Mouse (Mus musculus) v-Abl transformed pro-B cells (cell line): ENCODE data around the gene Pdia2.

Experiments
- in situ Hi-C, 2 experiments: fragments of 400-800 bp; cut with MboI; formaldehyde crosslinking; loops; one replicate each; pipeline ENCODE4 v1.15.1; 2025; ENCODE audit not compliant: unreplicated experiment in 2 of 2

Gene Pdia2

GRCm38 (mm10) chr17:26198892-26199291 is at the start of gene Pdia2:
TSS of gene Pdia2 (minus strand) at chr17:26199087.
- in situ Hi-C loops, result no loop called here

DNA sequence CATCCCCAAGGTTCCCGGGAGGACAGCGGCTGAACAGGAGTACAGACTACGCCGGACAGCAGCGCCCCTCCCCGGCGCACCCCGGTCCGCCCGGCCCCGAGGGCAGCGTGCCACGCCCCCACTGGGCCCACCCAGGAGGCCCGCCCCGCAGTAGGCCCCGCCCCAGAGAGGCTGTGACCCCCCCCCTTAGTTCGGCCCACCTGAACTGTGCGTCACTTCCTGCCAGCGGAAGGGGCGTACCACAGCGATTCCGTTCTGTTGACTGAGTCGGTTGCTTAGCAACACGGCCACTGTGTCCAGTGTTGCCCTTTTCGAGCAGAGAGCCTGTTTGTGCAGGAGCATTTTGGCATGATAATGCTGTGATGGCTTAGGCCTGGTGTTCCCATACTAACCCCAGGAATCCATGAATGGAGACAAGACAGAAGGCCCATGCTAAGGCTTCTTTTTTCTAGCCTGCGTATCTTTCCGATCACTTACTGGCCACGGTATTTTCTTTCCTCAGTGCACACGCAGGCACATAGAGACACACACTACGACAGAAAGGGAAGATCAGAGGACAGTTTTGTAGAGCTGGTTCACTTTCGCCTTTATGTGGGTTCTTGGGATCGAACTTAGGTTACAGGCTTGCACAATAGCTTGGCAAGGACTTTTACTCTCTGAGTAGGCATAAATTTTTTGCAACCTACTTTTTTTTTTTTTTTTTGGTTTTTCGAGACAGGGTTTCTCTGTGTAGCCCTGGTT is 45.4 kb upstream of the Pdia2 start, which contains the start of gene Fam234a:
Fam234a (minus strand) TSS at position 142 of the 741 bp plus-strand sequence.
- in situ Hi-C loops, result loop anchor here (5.0 kb wide), 1 partner anchor 122 kb away; the partner anchor contains the start of gene Mrpl28 (in 2 of the 2)

GRCm38 (mm10) chr17:26243471-26244100 is 44.7 kb upstream of the Pdia2 start:
- in situ Hi-C loops, result loop anchor here (5.0 kb wide), 1 partner anchor 121 kb away; the partner anchor contains the start of gene Mrpl28 (in 2 of the 2)

DNA sequence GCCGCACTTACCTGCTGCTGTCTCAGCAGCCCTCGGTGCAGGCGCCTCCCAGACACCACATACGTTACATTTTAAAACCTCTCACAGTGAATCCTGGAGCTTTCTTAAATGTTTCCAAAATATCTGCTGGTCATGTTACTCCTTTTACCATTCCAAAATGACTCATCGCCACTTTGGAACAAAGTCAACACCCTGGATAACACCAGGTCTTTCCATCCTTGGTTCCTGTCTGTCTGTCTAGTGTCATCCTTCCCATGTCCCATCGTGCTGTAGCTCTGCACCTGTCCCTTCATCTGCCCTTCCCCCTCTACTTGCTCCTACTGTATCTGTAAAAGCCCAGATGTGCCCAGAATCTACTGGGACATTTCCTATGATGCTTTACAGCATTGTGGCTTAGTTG is 42.1 kb upstream of the Pdia2 start:
- in situ Hi-C loops, result loop anchor here (5.0 kb wide), 1 partner anchor 119 kb away; the partner anchor contains the start of gene Mrpl28 (in 2 of the 2)

- in situ Hi-C loops, result loop anchor here (5.0 kb wide), 1 partner anchor 118 kb away; the partner anchor contains the start of gene Mrpl28 (in 2 of the 2)
These were observed 41.4 kb upstream of the Pdia2 start for GRCm38 (mm10) chr17:26240120-26240790.

GRCm38 (mm10) chr17:26239551-26239950 is 40.7 kb upstream of the Pdia2 start:
- in situ Hi-C loops, result no loop called here

DNA sequence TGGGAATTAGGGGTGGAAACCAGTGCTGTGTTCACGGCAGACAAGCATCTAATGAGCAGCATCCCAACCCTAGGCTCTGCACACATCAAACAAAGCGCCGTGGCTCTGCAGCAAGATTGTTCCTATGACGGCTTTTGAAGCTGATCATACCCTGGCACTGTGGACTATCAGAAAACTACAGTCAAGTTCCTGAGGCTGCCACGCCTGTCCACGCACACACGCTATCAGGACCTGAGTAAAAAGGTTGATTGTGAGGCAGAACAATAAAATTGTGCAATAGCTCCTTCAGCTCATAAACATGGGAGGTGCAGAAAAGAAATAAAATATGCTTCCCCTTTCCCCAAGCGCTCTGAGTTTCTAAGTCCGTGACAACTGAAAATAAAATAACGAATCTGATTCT is 38.8 kb upstream of the Pdia2 start:
- in situ Hi-C loops, result no loop called here

GRCm38 (mm10) chr17:26235077-26235815 is 36.4 kb upstream of the Pdia2 start:
- in situ Hi-C loops, result no loop called here

DNA sequence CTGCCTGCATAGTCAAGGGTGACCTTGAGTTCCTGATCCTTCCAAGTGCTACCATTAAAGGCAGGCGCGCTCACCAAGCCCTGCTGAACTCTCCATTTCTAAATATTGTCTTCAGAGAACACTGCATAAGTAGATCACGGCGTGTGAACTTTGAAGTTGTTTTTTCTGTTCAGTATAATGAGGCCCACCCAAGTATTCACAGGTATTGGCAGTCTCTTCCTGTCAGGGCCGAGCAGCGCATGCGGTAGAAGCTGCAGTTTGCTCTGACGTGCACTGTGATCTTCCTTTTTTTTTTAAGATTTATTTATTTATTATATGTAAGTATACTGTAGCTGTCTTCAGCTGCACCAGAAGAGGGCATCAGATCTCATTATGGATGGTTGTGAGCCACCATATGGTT is 35.5 kb upstream of the Pdia2 start:
- in situ Hi-C loops, result no loop called here

- in situ Hi-C loops, result no loop called here
These were observed 34.0 kb upstream of the Pdia2 start for GRCm38 (mm10) chr17:26232863-26233262.

DNA sequence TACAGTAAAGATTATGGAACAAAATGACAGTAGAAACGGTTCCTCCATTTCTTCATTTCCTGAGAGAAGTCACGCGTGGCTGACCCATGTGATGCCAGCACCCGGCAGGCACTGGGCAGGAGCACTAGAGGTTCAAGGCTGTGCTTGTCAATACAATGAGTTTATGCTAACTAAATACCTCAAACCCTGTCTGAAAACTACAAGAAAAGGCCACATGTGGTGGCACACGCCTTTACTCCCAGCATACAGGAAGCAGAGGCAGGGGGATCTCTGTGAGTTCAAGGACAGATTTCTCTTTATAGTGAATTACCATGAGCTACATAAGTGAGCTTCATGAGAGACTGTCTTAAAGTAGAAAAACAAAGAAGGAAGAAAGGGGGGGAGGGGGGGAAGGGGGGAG is 32.3 kb upstream of the Pdia2 start:
- in situ Hi-C loops, result no loop called here

DNA sequence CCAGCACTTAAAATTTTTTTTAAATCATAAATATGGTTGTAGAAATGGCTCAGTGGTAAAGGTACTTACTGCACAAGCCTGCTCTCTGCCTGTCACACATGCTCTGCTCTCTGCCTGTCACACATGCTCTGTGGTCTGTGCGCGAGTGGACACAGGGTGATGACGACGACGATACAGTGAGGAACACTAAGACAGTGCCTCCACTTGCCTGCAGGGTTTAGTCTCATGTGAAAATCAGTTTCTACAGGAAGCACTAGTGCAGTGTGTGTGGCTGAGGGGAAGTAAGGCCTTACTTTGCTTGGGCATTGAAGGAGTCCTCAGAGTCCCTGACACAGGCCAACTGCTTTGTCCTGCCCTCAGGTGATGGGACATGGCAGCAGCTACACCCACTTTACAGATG is 30.9 kb upstream of the Pdia2 start:
- in situ Hi-C loops, result no loop called here

DNA sequence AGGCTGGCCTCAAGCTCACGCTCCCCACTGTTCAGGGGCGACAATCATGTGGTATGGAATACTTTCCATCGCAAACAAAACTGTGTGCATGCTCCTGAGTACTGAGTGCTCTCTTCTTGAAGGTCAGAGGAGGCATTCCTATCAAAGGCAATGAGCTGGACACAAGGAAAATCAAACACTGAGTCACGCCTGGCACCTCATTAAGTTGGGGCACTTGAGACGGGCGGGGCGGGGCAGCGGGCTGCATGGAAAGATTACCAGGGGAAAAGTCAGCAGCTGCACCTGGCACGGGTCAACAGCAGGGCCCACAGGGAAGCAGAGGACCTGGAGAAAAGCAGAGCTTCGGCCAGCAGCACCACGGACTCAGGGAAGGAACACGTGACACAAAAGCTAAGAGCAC is 26.3 kb upstream of the Pdia2 start:
- in situ Hi-C loops, result no loop called here

GRCm38 (mm10) chr17:26221508-26221907 is 22.6 kb upstream of the Pdia2 start:
- in situ Hi-C loops, result no loop called here

DNA sequence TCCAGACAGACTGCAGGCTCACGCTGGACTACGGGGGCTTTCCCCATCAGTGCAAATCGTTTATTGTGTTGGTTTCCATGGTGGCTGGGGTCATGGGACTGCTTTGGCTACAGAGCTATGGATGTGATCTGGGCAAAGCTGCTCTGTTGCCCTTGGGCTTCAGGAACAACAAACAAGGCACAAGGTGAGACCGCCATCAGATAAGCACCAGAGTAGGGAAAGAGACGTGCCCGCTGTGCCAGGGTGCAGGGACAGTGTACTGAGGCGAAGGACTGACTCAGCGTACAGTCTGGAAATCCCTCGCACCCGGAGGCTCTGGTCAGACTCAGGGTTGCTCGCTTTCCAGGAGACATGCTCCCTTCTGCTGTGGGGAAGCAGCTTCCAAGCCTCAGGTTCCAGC is 13.8 kb upstream of the Pdia2 start:
- in situ Hi-C loops, result no loop called here

DNA sequence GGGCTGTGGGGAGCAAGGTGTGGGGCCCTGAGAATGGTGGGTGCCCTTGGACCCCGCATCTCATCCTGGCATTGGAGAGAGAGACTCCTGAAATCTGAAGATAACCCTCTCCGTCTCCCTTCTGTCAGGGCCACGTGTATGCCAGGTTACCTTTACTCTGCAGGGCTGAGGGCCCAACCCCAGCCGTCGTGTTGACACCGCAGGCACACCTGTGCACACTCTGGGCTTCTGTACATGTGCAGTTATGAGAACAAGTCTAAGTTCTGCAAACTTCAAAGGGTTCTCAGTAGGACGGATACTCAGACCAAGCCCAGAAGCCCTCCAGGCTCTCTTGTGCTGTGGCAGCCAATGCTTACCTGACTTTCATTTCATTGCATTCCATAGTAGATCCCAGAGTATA is 13.4 kb upstream of the Pdia2 start:
- in situ Hi-C loops, result no loop called here

- in situ Hi-C loops, result no loop called here
These were observed 8.8 kb upstream of the Pdia2 start, which contains the start of gene Arhgdig for GRCm38 (mm10) chr17:26207686-26208085. TSS of gene Arhgdig (minus strand) at chr17:26207786.

DNA sequence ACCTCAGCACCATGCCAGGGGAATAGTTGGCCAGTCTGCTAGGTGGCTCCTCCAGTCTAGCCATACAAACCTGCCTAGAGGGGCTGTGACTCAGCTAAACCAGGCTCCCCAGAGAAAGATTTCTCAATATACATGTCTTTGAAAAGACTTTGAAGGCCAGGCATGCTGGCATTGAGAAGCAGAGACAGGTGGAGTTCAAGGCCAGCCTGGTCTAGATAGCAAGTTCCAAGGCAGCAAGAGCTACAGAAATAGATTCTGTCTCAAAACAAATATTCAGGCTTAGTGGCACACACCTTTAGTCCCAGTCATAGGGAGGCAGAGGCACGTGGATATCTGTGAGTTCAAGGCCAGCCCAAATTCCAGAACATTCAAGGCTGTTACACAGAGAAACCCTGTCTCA is 7.5 kb upstream of the Pdia2 start:
- in situ Hi-C loops, result no loop called here

DNA sequence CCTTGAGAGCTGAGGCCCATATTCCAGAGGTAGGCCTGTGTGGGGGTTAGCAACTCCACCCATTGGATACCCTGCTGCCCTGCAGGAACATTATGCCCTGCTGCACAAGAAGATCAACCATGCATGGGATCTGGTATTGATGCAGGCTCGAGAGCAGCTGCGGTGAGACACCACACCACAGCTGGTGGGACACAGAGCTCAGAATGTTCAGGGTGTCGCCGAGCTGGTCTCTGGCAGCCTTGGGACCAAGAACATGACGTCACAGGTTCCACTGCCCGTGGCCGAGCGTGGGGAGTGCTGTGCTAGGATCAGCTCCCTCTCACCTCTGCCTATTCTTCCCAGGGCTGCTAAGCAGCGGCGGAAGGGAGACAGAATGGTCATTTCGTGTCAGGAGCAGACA is 5.9 kb upstream of the Pdia2 start:
- in situ Hi-C loops, result no loop called here

- in situ Hi-C loops, result no loop called here
These were observed 4.5 kb upstream of the Pdia2 start for GRCm38 (mm10) chr17:26203321-26203811.
